Mouse (Mus musculus) bone marrow, adult 2 months (tissue): ENCODE results near the gene Fate1.

Source experiments
- CTCF ChIP-seq: fragments of 200-500 bp; IDR thresholded peaks from 2 replicates; pipeline ENCODE4 v1.5.1; 2011; ENCODE audit warnings: low read length, control low read depth; ENCODE audit not compliant: control insufficient read depth, insufficient read depth
- POLR2A ChIP-seq: fragments of 200-500 bp; IDR thresholded peaks from 2 replicates; pipeline ENCODE4 v1.6.1; 2011; ENCODE audit warnings: low read depth, mild to moderate bottlenecking, control low read depth, low read length, borderline replicate concordance; ENCODE audit not compliant: control insufficient read depth

GRCm38 (mm10) chrX:71972686-71973085 is at the start of gene Fate1:
- TF ChIP-seq CTCF: no peak
- no peak for TF ChIP-seq POLR2A
